Mouse (Mus musculus) lung, adult 2 months (tissue): ENCODE results near the gene Polr2f.

Experiments used
- CTCF ChIP-seq: fragments of 200-500 bp; IDR thresholded peaks from 2 replicates; pipeline ENCODE4 v1.5.1; 2011; ENCODE audit warnings: mild to moderate bottlenecking, low read length, control low read depth; ENCODE audit not compliant: insufficient read depth
- POLR2A ChIP-seq: fragments of 200-500 bp; IDR thresholded peaks from 2 replicates; pipeline ENCODE4 v1.6.1; 2011; ENCODE audit warnings: low read depth, mild to moderate bottlenecking, control low read depth, low read length, borderline replicate concordance; ENCODE audit errors: extremely low read depth

DNA sequence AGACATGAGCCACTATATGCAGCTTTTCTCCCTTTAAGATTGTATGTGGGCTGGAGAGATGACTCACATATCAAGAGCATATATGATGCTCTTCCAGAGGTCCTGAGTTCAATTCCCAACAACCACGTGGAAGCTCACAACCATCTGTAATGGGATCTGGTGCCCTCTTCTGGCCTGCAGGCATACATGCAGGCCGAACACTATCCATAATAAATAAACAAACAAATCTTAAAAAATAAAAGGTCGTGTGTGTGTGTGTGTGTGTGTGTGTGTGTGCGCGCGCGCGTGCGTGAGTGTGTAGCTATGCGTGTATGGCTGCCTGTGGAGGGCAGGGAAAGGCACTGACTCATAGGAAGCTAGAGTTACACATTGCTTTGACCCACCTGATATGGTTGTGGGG is 1.2 kb upstream of the Polr2f start:
- TF ChIP-seq CTCF (peak; percentile 61), POLR2A (no peak)
